ENCODE assay signal across 27 mouse cellular contexts in the genomic region with DNA sequence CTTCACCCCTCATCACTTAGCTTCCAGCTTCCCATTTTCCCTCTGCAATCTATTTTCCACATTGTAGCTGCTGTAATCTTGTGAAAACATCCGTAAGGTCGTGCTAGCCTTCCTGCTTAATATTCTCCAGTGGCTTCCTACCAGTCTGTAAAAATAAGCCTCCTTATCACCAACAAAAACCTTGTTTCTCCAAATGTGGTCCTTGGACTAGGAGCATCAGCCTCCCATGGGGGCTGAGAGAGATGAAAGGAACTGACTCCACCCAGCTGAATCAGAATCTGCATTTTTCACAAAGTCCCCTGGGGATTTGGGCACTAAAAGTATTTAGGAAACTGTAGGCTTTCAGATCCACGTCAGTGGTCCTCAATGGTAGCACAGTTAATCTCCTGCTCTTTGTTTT. TPM values are rescaled to one million over a fixed set of nuclear protein-coding genes. Genes with fewer than 3 reads are reported as not detected.
A peak's percentile ranks its signal among the peaks of the same experiment; 100 is the strongest.
DNase-seq lines count a peak whose midpoint lies in the region; ATAC-seq lines count a peak whose summit lies in the region.
"Had no signal": no experiment of that assay in that cellular context is flagged by ENCODE, and none has a peak within 500 bp of the region (broad histone marks: within the 10 kb centered on the region; RNA-seq: fewer than 3 reads in every experiment).

No protein-coding gene starts in this region.

- WGBS in neural tube, embryonic 14.5 days: 48% methylated on average over 3 of the region's 3 CpGs
- WGBS in heart, embryonic 16.5 days: 20% methylated on average over 3 of the region's 3 CpGs
- WGBS in forebrain, embryonic 10.5 days: 47% methylated on average over 3 of the region's 3 CpGs

- ATAC-seq in neural tube, embryonic 14.5 days (ENCODE audit: low read depth): no peak
- peak; percentile 85 for ATAC-seq in heart, embryonic 16.5 days (replicated peaks; ENCODE audit: extremely low read depth, insufficient read depth, low FRiP score)
- ATAC-seq: forebrain, embryonic 15.5 days; intestine, embryonic 15.5 days had no signal

- DNase-seq in embryo, embryonic 10.5 days (ENCODE audit: low spot score): peak; percentile 7
- no peak for DNase-seq in embryo, embryonic 10 days (ENCODE audit: low spot score)
- no peak for DNase-seq in neural tube, embryonic 10.5 days (ENCODE audit: extremely low spot score, low spot score)
- DNase-seq in splenic B cell, adult 2 months (ENCODE audit: low read depth, low spot score): peak; percentile 41
- no peak for DNase-seq in forebrain, embryonic 10.5 days (ENCODE audit: extremely low spot score, low spot score)
- no peak for DNase-seq in gastrocnemius, postnatal 4 days (ENCODE audit: low spot score in 2 of 2)
- DNase-seq: adrenal gland, postnatal 14 days; cerebellum, adult 8-10 months; cerebellum, postnatal 36 days; gastrocnemius, postnatal 14 days; kidney, postnatal 36 days; left cerebral cortex, postnatal 4 days; lung, embryonic 14.5 days; thymus, postnatal 14 days had no signal

- H3K27ac ChIP-seq in neural tube, embryonic 14.5 days (ENCODE audit: low read depth, low read length): no peak overlapping the region
- H3K27ac ChIP-seq in heart, embryonic 16.5 days (ENCODE audit: low read length): no peak overlapping the region
- no peak overlapping the region for H3K27ac ChIP-seq in forebrain, embryonic 10.5 days
- H3K27ac ChIP-seq: embryonic facial prominence, embryonic 15.5 days; forebrain, embryonic 15.5 days; hindbrain, embryonic 15.5 days; intestine, embryonic 15.5 days; left cerebral cortex, adult 2 months; limb, embryonic 15.5 days; liver, embryonic 14.5 days; macrophage; neural tube, embryonic 12.5 days had no signal

- H3K9me3 ChIP-seq in neural tube, embryonic 14.5 days (ENCODE audit: control insufficient read depth, low read length): no peaks in the 10 kb centered on the region
- no peaks in the 10 kb centered on the region for H3K9me3 ChIP-seq in heart, embryonic 16.5 days (replicated peaks; ENCODE audit: control insufficient read depth, low read length)
- no peaks in the 10 kb centered on the region for H3K9me3 ChIP-seq in forebrain, embryonic 10.5 days
- H3K9me3 ChIP-seq: embryonic facial prominence, embryonic 15.5 days; forebrain, embryonic 15.5 days; hindbrain, embryonic 15.5 days; intestine, embryonic 15.5 days; limb, embryonic 15.5 days; neural tube, embryonic 12.5 days had no signal

- no peaks in the 10 kb centered on the region for H3K4me1 ChIP-seq in neural tube, embryonic 14.5 days (ENCODE audit: control insufficient read depth, insufficient read depth, low read length)
- no peaks in the 10 kb centered on the region for H3K4me1 ChIP-seq in heart, embryonic 16.5 days (ENCODE audit: control insufficient read depth, insufficient read depth, low read length)
- peaks cover 4% of the 10 kb centered on the region; the same call in 1 of the 2 replicates for H3K4me1 ChIP-seq in forebrain, embryonic 10.5 days
- H3K4me1 ChIP-seq: embryonic facial prominence, embryonic 15.5 days; forebrain, embryonic 15.5 days; intestine, embryonic 15.5 days; limb, embryonic 15.5 days; neural tube, embryonic 12.5 days had no signal

- H3K9ac ChIP-seq in neural tube, embryonic 14.5 days (replicated peaks; ENCODE audit: low read depth, low read length): 0 out of 2 replicates have a peak overlapping the region, but pooled peaks have one; percentile 7
- no peak overlapping the region for H3K9ac ChIP-seq in heart, embryonic 16.5 days (ENCODE audit: low read length)
- H3K9ac ChIP-seq: embryonic facial prominence, embryonic 15.5 days; forebrain, embryonic 15.5 days; hindbrain, embryonic 15.5 days; intestine, embryonic 15.5 days; limb, embryonic 15.5 days; liver, embryonic 14.5 days; lung, embryonic 14.5 days; neural tube, embryonic 12.5 days had no signal

- no peaks in the 10 kb centered on the region for H3K27me3 ChIP-seq in neural tube, embryonic 14.5 days (ENCODE audit: control insufficient read depth, insufficient read depth, low read length)
- no peaks in the 10 kb centered on the region; the same call in 1 of the 2 replicates for H3K27me3 ChIP-seq in heart, embryonic 16.5 days (ENCODE audit: control insufficient read depth, insufficient read depth, low read length)
- H3K27me3 ChIP-seq in splenic B cell, adult 2 months (ENCODE audit: control insufficient read depth, insufficient read depth, low read length, poor library complexity, severe bottlenecking): no peaks in the 10 kb centered on the region
- H3K27me3 ChIP-seq in forebrain, embryonic 10.5 days (ENCODE audit: poor library complexity, severe bottlenecking): no peaks in the 10 kb centered on the region
- H3K27me3 ChIP-seq: embryonic facial prominence, embryonic 15.5 days; forebrain, embryonic 15.5 days; hindbrain, embryonic 15.5 days; intestine, embryonic 15.5 days; limb, embryonic 15.5 days; neural tube, embryonic 12.5 days had no signal

- H3K4me2 ChIP-seq in neural tube, embryonic 14.5 days (ENCODE audit: low read depth, low read length): no peak overlapping the region
- no peak overlapping the region for H3K4me2 ChIP-seq in heart, embryonic 16.5 days (ENCODE audit: low read depth, low read length)
- H3K4me2 ChIP-seq: embryonic facial prominence, embryonic 15.5 days; forebrain, embryonic 15.5 days; hindbrain, embryonic 15.5 days; intestine, embryonic 15.5 days; limb, embryonic 15.5 days; lung, embryonic 14.5 days; midbrain, embryonic 11.5 days; neural tube, embryonic 12.5 days had no signal

- H3K36me3 ChIP-seq in neural tube, embryonic 14.5 days (ENCODE audit: control insufficient read depth, insufficient read depth, low read length): no peaks in the 10 kb centered on the region
- no peaks in the 10 kb centered on the region for H3K36me3 ChIP-seq in heart, embryonic 16.5 days (ENCODE audit: control insufficient read depth, insufficient read depth)
- H3K36me3 ChIP-seq in splenic B cell, adult 2 months (ENCODE audit: control insufficient read depth, insufficient read depth, low read length, poor library complexity, severe bottlenecking): no peaks in the 10 kb centered on the region
- H3K36me3 ChIP-seq in forebrain, embryonic 10.5 days (replicated peaks): no peaks in the 10 kb centered on the region
- H3K36me3 ChIP-seq: embryonic facial prominence, embryonic 15.5 days; forebrain, embryonic 15.5 days; hindbrain, embryonic 15.5 days; intestine, embryonic 15.5 days; limb, embryonic 15.5 days; neural tube, embryonic 12.5 days had no signal

- no peak overlapping the region for H3K4me3 ChIP-seq in neural tube, embryonic 14.5 days (ENCODE audit: low read depth, low read length)
- H3K4me3 ChIP-seq in heart, embryonic 16.5 days (ENCODE audit: low read length): no peak overlapping the region
- no peak overlapping the region for H3K4me3 ChIP-seq in forebrain, embryonic 10.5 days
- H3K4me3 ChIP-seq: embryonic facial prominence, embryonic 15.5 days; forebrain, embryonic 15.5 days; hindbrain, embryonic 15.5 days; intestine, embryonic 15.5 days; left cerebral cortex, adult 2 months; limb, embryonic 15.5 days; neural tube, embryonic 12.5 days had no signal

RNA-seq across cellular contexts. Expression of a gene that starts 46.0 kb away (rescaled TPM):
- polyA plus RNA-seq in neural tube, embryonic 14.5 days (2014; fragmentation: Nextera tagmentation; extraction: Ambion mirVana): 24.8 and 35.7 TPM in 2 replicates
- polyA plus RNA-seq in heart, embryonic 16.5 days (2015; fragmentation: Nextera tagmentation; extraction: Ambion mirVana): 0.06 and 0.20 TPM in 2 replicates
- 0.07 and 0.46 TPM in 2 replicates for polyA plus RNA-seq in forebrain, embryonic 10.5 days (2016; fragmentation: Nextera tagmentation; extraction: Ambion mirVana)
- not detected for total RNA-seq in gastrocnemius, postnatal 4 days (2021)
- polyA plus RNA-seq: kidney, embryonic 14.5 days; liver, embryonic 14.5 days; macrophage had no signal

Comparison
In these comparisons a context has a peak if more than half of its experiments do, and no peak if none do; other contexts are left out.
1. DNase-seq: peak in embryo, embryonic 10.5 days (single experiment) and splenic B cell, adult 2 months (single experiment); none in embryo, embryonic 10 days (single experiment), neural tube, embryonic 10.5 days (single experiment), forebrain, embryonic 10.5 days (single experiment) and gastrocnemius, postnatal 4 days (0 of 2).
2. RNA of a gene that starts 46.0 kb away (polyA plus RNA-seq): 24.8 to 35.7 TPM in neural tube, embryonic 14.5 days; 0.07 to 0.46 TPM in forebrain, embryonic 10.5 days and 0.06 to 0.20 TPM in heart, embryonic 16.5 days; every median in the first group is over 10 times any median in the second.